Mouse (Mus musculus) urinary bladder, postnatal 10 days (tissue): ENCODE measurements around the gene Tmem63c.

Experiments
- DNase-seq: peaks from one replicate; pipeline ENCODE4 v3.0.0; 2022; ENCODE audit warnings: low spot score

Gene Tmem63c

GRCm38 (mm10) chr12:87054873-87055272, 33.7 kb downstream of the Tmem63c start:
- no peak for DNase-seq

GRCm38 (mm10) chr12:87057066-87057465, 35.9 kb downstream of the Tmem63c start:
- no peak for DNase-seq

- DNase-seq = no peak
Measured at GRCm38 (mm10) chr12:87065446-87065845, 44.3 kb downstream of the Tmem63c start.

GRCm38 (mm10) chr12:87066429-87066828, 45.3 kb downstream of the Tmem63c start:
- no peak for DNase-seq

- no peak for DNase-seq
Measured at GRCm38 (mm10) chr12:87070520-87070919, 49.4 kb downstream of the Tmem63c start.

GRCm38 (mm10) chr12:87076610-87077009, 55.5 kb downstream of the Tmem63c start:
- no peak for DNase-seq

GRCm38 (mm10) chr12:87082797-87083196, 61.7 kb downstream of the Tmem63c start:
- DNase-seq = no peak

GRCm38 (mm10) chr12:87087236-87087635, 66.1 kb downstream of the Tmem63c start:
- DNase-seq = no peak

- DNase-seq = no peak
Measured at GRCm38 (mm10) chr12:87088331-87088730, 67.2 kb downstream of the Tmem63c start.

GRCm38 (mm10) chr12:87089255-87089654, 68.1 kb downstream of the Tmem63c start:
- no peak for DNase-seq

- no peak for DNase-seq
Measured at GRCm38 (mm10) chr12:87089701-87090100, 68.6 kb downstream of the Tmem63c start.

GRCm38 (mm10) chr12:87091916-87092315, 70.8 kb downstream of the Tmem63c start:
- DNase-seq = no peak

GRCm38 (mm10) chr12:87093249-87093648, 72.1 kb downstream of the Tmem63c start:
- DNase-seq = no peak

- DNase-seq = no peak
Measured at GRCm38 (mm10) chr12:87093671-87094070, 72.5 kb downstream of the Tmem63c start.

GRCm38 (mm10) chr12:87100331-87100730, 79.2 kb downstream of the Tmem63c start:
- no peak for DNase-seq

- no peak for DNase-seq
Measured at GRCm38 (mm10) chr12:87102165-87102631, 81.1 kb downstream of the Tmem63c start, which contains the start of gene Ngb. TSS of gene Ngb (minus strand) at chr12:87102539.

GRCm38 (mm10) chr12:87103471-87103870, 82.3 kb downstream of the Tmem63c start:
- no peak for DNase-seq

- no peak for DNase-seq
Measured at GRCm38 (mm10) chr12:87104796-87105195, 83.7 kb downstream of the Tmem63c start.

- no peak for DNase-seq
Measured at GRCm38 (mm10) chr12:87107357-87107977, 86.3 kb downstream of the Tmem63c start.

GRCm38 (mm10) chr12:87121918-87122589, 100.9 kb downstream of the Tmem63c start:
- DNase-seq = no peak

GRCm38 (mm10) chr12:87127256-87127655, 106.1 kb downstream of the Tmem63c start:
- no peak for DNase-seq

- no peak for DNase-seq
Measured at GRCm38 (mm10) chr12:87130224-87130623, 109.1 kb downstream of the Tmem63c start.

GRCm38 (mm10) chr12:87131181-87131580, 110.0 kb downstream of the Tmem63c start:
- no peak for DNase-seq

- no peak for DNase-seq
Measured at GRCm38 (mm10) chr12:87131619-87132018, 110.5 kb downstream of the Tmem63c start.
